Mouse (Mus musculus) hindbrain, embryonic 15.5 days (tissue): ENCODE results near the gene Tgfbr3l. TPM values are rescaled to one million over a fixed set of nuclear protein-coding genes. Genes with fewer than 3 reads are reported as not detected.
"Not testable (repeated sequence)": the region's sequence is repeated elsewhere in the genome, so short reads cannot be mapped to it uniquely, and the experiment has no call there.

Source experiments
- ATAC-seq: fragments of 200-750 bp; cut with Nextera tagmentation; 2 replicates; pipeline ENCODE4 v1.8.0; 2017; ENCODE audit warnings: low read depth, moderate number of reproducible peaks, moderate TSS enrichment; ENCODE audit not compliant: low FRiP score
- H3K27ac ChIP-seq: fragments of 300-500 bp; sonication (generic); replicated peaks from 2 replicates; pipeline ENCODE4 v1.5.1; 2015; ENCODE audit warnings: mild to moderate bottlenecking, inconsistent platforms
- H3K27me3 ChIP-seq: fragments of 300-500 bp; sonication (generic); 2 replicates; pipeline ENCODE4 v1.6.1; 2015; ENCODE audit warnings: control low read depth, inconsistent platforms
- H3K36me3 ChIP-seq: fragments of 300-500 bp; sonication (generic); 2 replicates; pipeline ENCODE4 v1.6.1; 2015; ENCODE audit warnings: control low read depth, inconsistent platforms
- H3K4me1 ChIP-seq: fragments of 300-500 bp; sonication (generic); replicated peaks from 2 replicates; pipeline ENCODE4 v1.6.1; 2015; ENCODE audit warnings: control low read depth, inconsistent platforms
- H3K4me2 ChIP-seq: fragments of 300-500 bp; sonication (generic); 2 replicates; pipeline ENCODE4 v1.6.1; 2015; ENCODE audit warnings: moderate library complexity, mild to moderate bottlenecking, inconsistent platforms
- H3K4me3 ChIP-seq: fragments of 300-500 bp; sonication (generic); 2 replicates; pipeline ENCODE4 v1.5.1; 2015; ENCODE audit warnings: mild to moderate bottlenecking, inconsistent platforms
- H3K9ac ChIP-seq: fragments of 300-500 bp; sonication (generic); 2 replicates; pipeline ENCODE4 v1.6.1; 2015; ENCODE audit warnings: inconsistent platforms
- H3K9me3 ChIP-seq: fragments of 300-500 bp; sonication (generic); 2 replicates; pipeline ENCODE4 v1.6.1; 2016; ENCODE audit warnings: control low read depth, inconsistent platforms
- WGBS: fragments of 180-500 bp; shearing (Covaris S2); methylation state at CpG from one replicate; pipeline ENCODE4 v1.1.7; 2015; 5-methylcytosine and 5-hydroxymethylcytosine counted together
- polyA plus RNA-seq: library from polyadenylated mRNA; unstranded; fragments of >200 nt; fragmentation: Nextera tagmentation; extraction: Ambion mirVana; gene quantifications from 2 replicates; pipeline ENCODE4 v1.2.1, GENCODE M21; 2015

The Tgfbr3l gene
- polyA plus RNA-seq, 1 experiment from 2014 or later: 4.3 TPM

GRCm38 (mm10) chr8:4239193-4239890 is 8.7 kb upstream of the Tgfbr3l start:
- no peaks in the 10 kb centered on the region for H3K9me3 ChIP-seq
- peaks cover 37% of the 10 kb centered on the region for H3K4me1 ChIP-seq
- H3K4me3 ChIP-seq: peak overlapping the region; percentile 51
- H3K4me2 ChIP-seq: peak overlapping the region; percentile 69
- 13% methylated on average over 19 of the region's 19 CpGs for WGBS
- ATAC-seq: peak; percentile 23
- H3K36me3 ChIP-seq: peaks cover 24% of the 10 kb centered on the region
- H3K27ac ChIP-seq: peak overlapping the region; percentile 89
- peak overlapping the region; percentile 55 for H3K9ac ChIP-seq
- no peaks in the 10 kb centered on the region for H3K27me3 ChIP-seq

- no peaks in the 10 kb centered on the region for H3K27me3 ChIP-seq
- H3K4me1 ChIP-seq: peaks cover 19% of the 10 kb centered on the region
- no peak overlapping the region for H3K9ac ChIP-seq
- no peak overlapping the region for H3K4me2 ChIP-seq
- peaks cover 61% of the 10 kb centered on the region for H3K36me3 ChIP-seq
- 96% methylated on average over 5 of the region's 5 CpGs for WGBS
- H3K27ac ChIP-seq: no peak overlapping the region
- H3K4me3 ChIP-seq: no peak overlapping the region
- no peaks in the 10 kb centered on the region for H3K9me3 ChIP-seq
- no peak for ATAC-seq
Measured at GRCm38 (mm10) chr8:4245061-4245460, 3.0 kb upstream of the Tgfbr3l start.

GRCm38 (mm10) chr8:4245737-4246136 is 2.3 kb upstream of the Tgfbr3l start:
- no peak overlapping the region for H3K27ac ChIP-seq
- H3K4me3 ChIP-seq: no peak overlapping the region
- H3K4me1 ChIP-seq: peaks cover 15% of the 10 kb centered on the region
- H3K27me3 ChIP-seq: no peaks in the 10 kb centered on the region
- 83% methylated on average over 13 of the region's 13 CpGs for WGBS
- H3K36me3 ChIP-seq: peaks cover 61% of the 10 kb centered on the region
- no peak for ATAC-seq
- H3K4me2 ChIP-seq: no peak overlapping the region
- H3K9ac ChIP-seq: no peak overlapping the region
- no peaks in the 10 kb centered on the region for H3K9me3 ChIP-seq

GRCm38 (mm10) chr8:4247241-4247640 is 773 bp upstream of the Tgfbr3l start:
- no peak for ATAC-seq
- no peaks in the 10 kb centered on the region for H3K27me3 ChIP-seq
- peaks cover 4% of the 10 kb centered on the region for H3K4me1 ChIP-seq
- no peak overlapping the region for H3K4me2 ChIP-seq
- WGBS: 92% methylated on average over 8 of the region's 8 CpGs
- no peak overlapping the region for H3K4me3 ChIP-seq
- H3K9me3 ChIP-seq: no peaks in the 10 kb centered on the region
- no peak overlapping the region for H3K27ac ChIP-seq
- peaks cover 51% of the 10 kb centered on the region for H3K36me3 ChIP-seq
- no peak overlapping the region for H3K9ac ChIP-seq

GRCm38 (mm10) chr8:4249213-4249612 is 1.2 kb downstream of the Tgfbr3l start:
- Histone ChIP-seq H3K9ac (no peak overlapping the region), H3K27me3 (no peaks in the 10 kb centered on the region), H3K27ac (no peak overlapping the region), H3K9me3 (no peaks in the 10 kb centered on the region), H3K4me1 (peaks cover 14% of the 10 kb centered on the region), H3K4me2 (no peak overlapping the region), H3K36me3 (peaks cover 38% of the 10 kb centered on the region), H3K4me3 (no peak overlapping the region)
- ATAC-seq: no peak
- WGBS: 20% methylated on average over 29 of the region's 29 CpGs

- no peak for ATAC-seq
- Histone ChIP-seq H3K27me3 (no peaks in the 10 kb centered on the region), H3K27ac (no peak overlapping the region), H3K36me3 (peaks cover 37% of the 10 kb centered on the region), H3K9me3 (no peaks in the 10 kb centered on the region), H3K4me2 (no peak overlapping the region), H3K4me1 (peaks cover 23% of the 10 kb centered on the region), H3K4me3 (no peak overlapping the region), H3K9ac (no peak overlapping the region)
- 32% methylated on average over 26 of the region's 26 CpGs for WGBS
Measured at GRCm38 (mm10) chr8:4250306-4250970, 2.4 kb downstream of the Tgfbr3l start.

GRCm38 (mm10) chr8:4252116-4252760 is 4.2 kb downstream of the Tgfbr3l start:
- ATAC-seq: no peak
- Histone ChIP-seq H3K4me3 (peak overlapping the region; percentile 57), H3K4me2 (peak overlapping the region; percentile 68), H3K27me3 (no peaks in the 10 kb centered on the region), H3K36me3 (peaks cover 28% of the 10 kb centered on the region), H3K9me3 (no peaks in the 10 kb centered on the region), H3K9ac (peak overlapping the region; percentile 70; the same call in 1 of the 2 replicates), H3K27ac (peak overlapping the region; percentile 92), H3K4me1 (peaks cover 35% of the 10 kb centered on the region)
- 49% methylated on average over 8 of the region's 8 CpGs for WGBS

- peaks cover 20% of the 10 kb centered on the region for H3K36me3 ChIP-seq
- peaks cover 45% of the 10 kb centered on the region for H3K4me1 ChIP-seq
- ATAC-seq: peak; percentile 85
- peak within 1 kb of the TSS; percentile 70 for H3K9ac ChIP-seq
- no peaks in the 10 kb centered on the region for H3K9me3 ChIP-seq
- peak within 1 kb of the TSS; percentile 57 for H3K4me3 ChIP-seq
- H3K4me2 ChIP-seq: peak within 1 kb of the TSS; percentile 68
- under 1% methylated on average over 69 of the region's 69 CpGs for WGBS
- peak within 1 kb of the TSS; percentile 92 for H3K27ac ChIP-seq
- no peaks in the 10 kb centered on the region for H3K27me3 ChIP-seq
Measured at GRCm38 (mm10) chr8:4252934-4253841, 5.2 kb downstream of the Tgfbr3l start, which contains the start of gene Snapc2. Snapc2 (plus strand) TSS chr8:4253080.

GRCm38 (mm10) chr8:4254001-4254400 is 6.0 kb downstream of the Tgfbr3l start:
- Histone ChIP-seq H3K4me3 (peak overlapping the region; percentile 57), H3K9me3 (no peaks in the 10 kb centered on the region), H3K4me2 (peak overlapping the region; percentile 68), H3K27me3 (no peaks in the 10 kb centered on the region), H3K36me3 (peaks cover 20% of the 10 kb centered on the region), H3K9ac (peak overlapping the region; percentile 7), H3K4me1 (peaks cover 46% of the 10 kb centered on the region), H3K27ac (peak overlapping the region; percentile 92)
- WGBS: 67% methylated on average over 6 of the region's 6 CpGs
- no peak for ATAC-seq

- H3K4me3 ChIP-seq, ATAC-seq, H3K9ac ChIP-seq, H3K27ac ChIP-seq, H3K4me2 ChIP-seq, H3K9me3 ChIP-seq, H3K27me3 ChIP-seq: not testable (repeated sequence)
- WGBS: 92% methylated on average over 7 of the region's 7 CpGs
- peaks cover 29% of the 10 kb centered on the region for H3K36me3 ChIP-seq
- H3K4me1 ChIP-seq: peaks cover 53% of the 10 kb centered on the region
Measured at GRCm38 (mm10) chr8:4255471-4255870, 7.5 kb downstream of the Tgfbr3l start.

- ATAC-seq: no peak
- Histone ChIP-seq H3K27ac (peak overlapping the region; percentile 95), H3K9ac (peak overlapping the region; percentile 80), H3K27me3 (no peaks in the 10 kb centered on the region), H3K9me3 (no peaks in the 10 kb centered on the region), H3K4me3 (peak overlapping the region; percentile 79), H3K4me2 (peak overlapping the region; percentile 74), H3K36me3 (peaks cover 37% of the 10 kb centered on the region), H3K4me1 (peaks cover 53% of the 10 kb centered on the region)
- 41% methylated on average over 4 of the region's 4 CpGs for whole genome bisulfite sequencing
Measured at GRCm38 (mm10) chr8:4256911-4257310, 8.9 kb downstream of the Tgfbr3l start.
